Mouse (Mus musculus) forebrain, embryonic 14.5 days (tissue): Measurements from ENCODE around the gene Slc2a10. TPM values are rescaled to one million over a fixed set of nuclear protein-coding genes. Genes with fewer than 3 reads are reported as not detected.
A peak's percentile ranks its signal among the peaks of the same experiment; 100 is the strongest.

Experiments
- ATAC-seq: fragments of 200-750 bp; cut with Nextera tagmentation; 2 replicates; pipeline ENCODE4 v1.8.0; 2017; ENCODE audit warnings: mild to moderate bottlenecking, moderate library complexity
- DNase-seq: peaks from one replicate; pipeline ENCODE4 v3.0.0-alpha.2; 2015; ENCODE audit warnings: low spot score
- H3K27ac ChIP-seq: fragments of 300-500 bp; sonication (generic); 2 replicates; pipeline ENCODE4 v1.5.1; 2014; ENCODE audit warnings: low read depth, mild to moderate bottlenecking, control low read depth, low read length, moderate library complexity
- H3K27me3 ChIP-seq: fragments of 300-500 bp; sonication (generic); replicated peaks from 2 replicates; pipeline ENCODE4 v1.6.1; 2014; ENCODE audit warnings: low read length, control low read depth, mixed read lengths; ENCODE audit not compliant: control insufficient read depth, insufficient read depth
- H3K36me3 ChIP-seq: fragments of 300-500 bp; sonication (generic); 2 replicates; pipeline ENCODE4 v1.6.1; 2014; ENCODE audit warnings: low read length, control low read depth; ENCODE audit not compliant: control insufficient read depth, insufficient read depth
- H3K4me1 ChIP-seq: fragments of 300-500 bp; sonication (generic); 2 replicates; pipeline ENCODE4 v1.6.1; 2014; ENCODE audit warnings: antibody characterized with exemption, low read length, control low read depth; ENCODE audit not compliant: control insufficient read depth, insufficient read depth
- H3K4me2 ChIP-seq: fragments of 300-500 bp; sonication (generic); 2 replicates; pipeline ENCODE4 v1.6.1; 2014; ENCODE audit warnings: mild to moderate bottlenecking, control low read depth, low read length
- H3K4me3 ChIP-seq: fragments of 300-500 bp; sonication (generic); 2 replicates; pipeline ENCODE4 v1.5.1; 2014; ENCODE audit warnings: low read depth, low read length, control low read depth
- H3K9ac ChIP-seq: fragments of 300-500 bp; sonication (generic); 2 replicates; pipeline ENCODE4 v1.6.1; 2014; ENCODE audit warnings: mild to moderate bottlenecking, low read length, control low read depth, moderate library complexity
- H3K9me3 ChIP-seq: fragments of 300-500 bp; sonication (generic); replicated peaks from 2 replicates; pipeline ENCODE4 v1.6.1; 2016; ENCODE audit warnings: low read length, control low read depth, mixed read lengths; ENCODE audit not compliant: control insufficient read depth
- WGBS: fragments of 180-500 bp; shearing (Covaris S2); extraction: QIAGEN DNeasy Blood & Tissue Kit; methylation state at CpG from one replicate; pipeline ENCODE4 v1.1.7; 2014; 5-methylcytosine and 5-hydroxymethylcytosine counted together
- polyA plus RNA-seq: library from polyadenylated mRNA; unstranded; fragments of >200 nt; fragmentation: Nextera tagmentation; extraction: Ambion mirVana; gene quantifications from 2 replicates; pipeline ENCODE4 v1.2.1, GENCODE M21; 2014

Gene Slc2a10
- 1.2 and 1.8 TPM in 2 replicates for polyA plus RNA-seq

GRCm38 (mm10) chr2:165503259-165504203, at the start of gene Slc2a10:
Gene Slc2a10 (plus strand): TSS chr2:165503787.
- H3K4me1 ChIP-seq = no peaks in the 10 kb centered on the region
- no peaks in the 10 kb centered on the region for H3K9me3 ChIP-seq
- H3K9ac ChIP-seq = peak within 1 kb of the TSS; percentile 55; the same call in 1 of the 2 replicates
- peak within 1 kb of the TSS; percentile 48; the same call in 1 of the 2 replicates for H3K27ac ChIP-seq
- peak; percentile 84 for ATAC-seq
- H3K4me2 ChIP-seq = peak within 1 kb of the TSS; percentile 50
- peak; percentile 59 for DNase-seq
- WGBS = 8% methylated on average over 26 of the region's 32 CpGs
- H3K36me3 ChIP-seq = no peaks in the 10 kb centered on the region
- no peaks in the 10 kb centered on the region for H3K27me3 ChIP-seq
- peak within 1 kb of the TSS; percentile 21 for H3K4me3 ChIP-seq

- Histone ChIP-seq H3K9me3 (no peaks in the 10 kb centered on the region), H3K36me3 (no peaks in the 10 kb centered on the region), H3K4me3 (no peak overlapping the region), H3K4me1 (no peaks in the 10 kb centered on the region), H3K27ac (no peak overlapping the region), H3K4me2 (no peak overlapping the region), H3K9ac (no peak overlapping the region), H3K27me3 (no peaks in the 10 kb centered on the region)
- WGBS = 63% methylated on average over 2 of the region's 2 CpGs
- no peak for DNase-seq
- no peak for ATAC-seq
These were observed 46.9 kb upstream of the Slc2a10 start for GRCm38 (mm10) chr2:165456710-165457109.

GRCm38 (mm10) chr2:165458189-165458588, 45.4 kb upstream of the Slc2a10 start:
- H3K27me3 ChIP-seq = no peaks in the 10 kb centered on the region
- no peak overlapping the region for H3K4me2 ChIP-seq
- DNase-seq = no peak
- no peak overlapping the region for H3K27ac ChIP-seq
- H3K4me3 ChIP-seq = no peak overlapping the region
- no peaks in the 10 kb centered on the region for H3K9me3 ChIP-seq
- H3K9ac ChIP-seq = no peak overlapping the region
- ATAC-seq = no peak
- H3K4me1 ChIP-seq = no peaks in the 10 kb centered on the region
- WGBS = 57% methylated on average over 5 of the region's 5 CpGs
- H3K36me3 ChIP-seq = no peaks in the 10 kb centered on the region

- H3K4me1 ChIP-seq = no peaks in the 10 kb centered on the region
- no peaks in the 10 kb centered on the region for H3K27me3 ChIP-seq
- WGBS = 22% methylated on average over 7 of the region's 7 CpGs
- DNase-seq = no peak
- H3K27ac ChIP-seq = no peak overlapping the region
- H3K4me2 ChIP-seq = no peak overlapping the region
- no peak overlapping the region for H3K4me3 ChIP-seq
- no peak overlapping the region for H3K9ac ChIP-seq
- ATAC-seq = no peak
- H3K9me3 ChIP-seq = no peaks in the 10 kb centered on the region
- no peaks in the 10 kb centered on the region for H3K36me3 ChIP-seq
These were observed 43.9 kb upstream of the Slc2a10 start for GRCm38 (mm10) chr2:165459663-165460062.

- no peak overlapping the region for H3K27ac ChIP-seq
- no peaks in the 10 kb centered on the region for H3K36me3 ChIP-seq
- DNase-seq (peak; percentile 33), ATAC-seq (no peak)
- no peak overlapping the region for H3K9ac ChIP-seq
- H3K4me1 ChIP-seq = peaks cover 4% of the 10 kb centered on the region; the same call in 1 of the 2 replicates
- no peaks in the 10 kb centered on the region for H3K9me3 ChIP-seq
- no peak overlapping the region for H3K4me3 ChIP-seq
- H3K4me2 ChIP-seq = no peak overlapping the region
- WGBS = 52% methylated on average over 15 of the region's 15 CpGs
- H3K27me3 ChIP-seq = peaks cover 6% of the 10 kb centered on the region; the same call in 1 of the 2 replicates
These were observed 35.6 kb upstream of the Slc2a10 start for GRCm38 (mm10) chr2:165467824-165468452.

GRCm38 (mm10) chr2:165470167-165470566, 33.4 kb upstream of the Slc2a10 start:
- Histone ChIP-seq H3K9ac (no peak overlapping the region), H3K4me3 (no peak overlapping the region), H3K27ac (no peak overlapping the region), H3K27me3 (peaks cover 6% of the 10 kb centered on the region; the same call in 1 of the 2 replicates), H3K4me2 (no peak overlapping the region), H3K9me3 (no peaks in the 10 kb centered on the region), H3K36me3 (no peaks in the 10 kb centered on the region), H3K4me1 (peaks cover 4% of the 10 kb centered on the region; the same call in 1 of the 2 replicates)
- DNase-seq (no peak), ATAC-seq (no peak)
- 36% methylated on average over 5 of the region's 5 CpGs for WGBS

- DNase-seq = no peak
- H3K36me3 ChIP-seq = no peaks in the 10 kb centered on the region
- no peak overlapping the region for H3K4me2 ChIP-seq
- no peak overlapping the region for H3K9ac ChIP-seq
- H3K27me3 ChIP-seq = peaks cover 6% of the 10 kb centered on the region; the same call in 1 of the 2 replicates
- WGBS = 94% methylated on average over 11 of the region's 11 CpGs
- peaks cover 4% of the 10 kb centered on the region; the same call in 1 of the 2 replicates for H3K4me1 ChIP-seq
- no peak for ATAC-seq
- H3K9me3 ChIP-seq = no peaks in the 10 kb centered on the region
- H3K4me3 ChIP-seq = no peak overlapping the region
- H3K27ac ChIP-seq = no peak overlapping the region
These were observed 31.6 kb upstream of the Slc2a10 start for GRCm38 (mm10) chr2:165471943-165472342.

GRCm38 (mm10) chr2:165473003-165473402, 30.6 kb upstream of the Slc2a10 start, which contains the start of gene Slc13a3:
Gene Slc13a3 (minus strand): TSS chr2:165473230.
- Histone ChIP-seq H3K27me3 (peaks cover 6% of the 10 kb centered on the region; the same call in 1 of the 2 replicates), H3K27ac (no peak within 1 kb of the TSS), H3K9ac (no peak within 1 kb of the TSS; the same call in 1 of the 2 replicates), H3K4me3 (0 out of 2 replicates have a peak within 1 kb of the TSS, but pooled peaks have one; percentile 8), H3K9me3 (no peaks in the 10 kb centered on the region), H3K4me2 (peak within 1 kb of the TSS; percentile 38), H3K36me3 (no peaks in the 10 kb centered on the region), H3K4me1 (peaks cover 4% of the 10 kb centered on the region; the same call in 1 of the 2 replicates)
- ATAC-seq (no peak), DNase-seq (peak; percentile 24)
- WGBS = 1% methylated on average over 30 of the region's 35 CpGs
